Mouse (Mus musculus): ENCODE measurements around the gene Nr1i2.
"Not testable (repeated sequence)": the region's sequence is repeated elsewhere in the genome, so short reads cannot be mapped to it uniquely, and the experiment has no call there.

Nr1i2 gene

DNA sequence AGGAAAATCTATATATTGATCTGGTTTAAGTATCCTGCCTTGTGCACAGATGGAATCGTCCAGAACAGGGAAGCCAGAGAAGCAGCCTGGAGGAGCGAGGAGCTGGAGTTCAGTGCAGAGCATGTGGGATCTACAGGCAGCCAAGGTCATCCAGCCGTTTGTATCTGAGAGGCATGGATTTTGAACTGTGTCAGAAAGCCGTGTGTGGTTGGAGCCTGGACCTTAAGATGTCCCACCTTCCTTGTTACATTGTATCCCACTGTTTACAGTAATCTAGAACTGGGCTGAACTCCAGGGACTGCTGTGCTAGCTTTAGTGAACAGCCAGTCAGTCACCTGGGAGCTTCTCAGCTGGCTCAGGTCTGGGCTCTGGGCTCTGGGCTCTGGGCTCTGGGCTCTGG, 8.1 kb downstream of the Nr1i2 start:
- DNase-seq, result no peak

GRCm38 (mm10) chr16:38285801-38286200, 8.8 kb downstream of the Nr1i2 start:
- no peak for DNase-seq

GRCm38 (mm10) chr16:38283300-38283699, 11.3 kb downstream of the Nr1i2 start:
- no peak for DNase-seq

- no peak for DNase-seq
These were observed 12.0 kb downstream of the Nr1i2 start for GRCm38 (mm10) chr16:38282559-38283160.

- no peak for DNase-seq
These were observed 13.7 kb downstream of the Nr1i2 start for GRCm38 (mm10) chr16:38280951-38281350.

- DNase-seq, result no peak
These were observed 14.8 kb downstream of the Nr1i2 start for GRCm38 (mm10) chr16:38279794-38280193.

- DNase-seq, result no peak
These were observed 19.9 kb downstream of the Nr1i2 start for GRCm38 (mm10) chr16:38274737-38275136.

DNA sequence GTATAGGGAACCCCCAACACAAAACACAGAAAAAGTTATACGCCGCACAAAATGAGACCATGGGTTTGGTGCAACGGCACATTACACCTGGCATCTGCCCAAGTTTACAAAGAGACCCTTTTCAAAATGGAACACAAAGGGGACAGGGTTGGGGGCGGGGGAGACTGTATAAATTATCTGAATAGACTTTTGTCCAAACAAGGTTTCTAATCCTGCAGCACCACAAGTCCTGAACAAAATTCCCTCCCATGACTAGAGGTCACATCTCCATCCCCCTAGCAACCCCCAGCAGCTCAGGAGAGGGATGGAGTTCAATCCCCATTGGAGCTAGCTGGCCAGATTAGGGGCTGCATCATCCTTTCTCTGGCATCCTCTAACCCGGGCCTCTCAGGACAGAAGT, 22.1 kb downstream of the Nr1i2 start:
- DNase-seq, result no peak

GRCm38 (mm10) chr16:38271601-38272000, 23.0 kb downstream of the Nr1i2 start:
- no peak for DNase-seq

GRCm38 (mm10) chr16:38255927-38256326, 38.7 kb downstream of the Nr1i2 start:
- no peak for DNase-seq

DNA sequence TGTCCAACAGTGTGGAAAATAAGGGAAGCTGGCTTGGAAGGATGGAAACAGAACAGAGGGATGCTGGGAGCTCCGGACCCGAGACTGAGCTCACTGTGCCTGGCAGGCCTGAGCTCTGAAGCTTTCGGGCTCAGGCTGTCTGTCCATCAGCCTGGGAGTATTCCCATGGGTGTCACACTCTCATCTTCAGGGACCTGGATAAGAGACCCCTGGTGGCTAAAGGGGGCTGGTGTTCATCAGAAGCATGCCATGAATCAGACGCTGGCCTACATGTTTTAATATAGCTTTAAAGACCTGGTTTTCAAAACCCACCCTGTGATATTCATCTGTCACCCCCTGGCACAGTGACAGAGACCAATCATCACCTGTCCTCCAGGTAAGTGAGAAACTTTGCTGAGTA, 39.5 kb downstream of the Nr1i2 start:
- no peak for DNase-seq

GRCm38 (mm10) chr16:38254001-38254400, 40.6 kb downstream of the Nr1i2 start:
- no peak for DNase-seq

DNA sequence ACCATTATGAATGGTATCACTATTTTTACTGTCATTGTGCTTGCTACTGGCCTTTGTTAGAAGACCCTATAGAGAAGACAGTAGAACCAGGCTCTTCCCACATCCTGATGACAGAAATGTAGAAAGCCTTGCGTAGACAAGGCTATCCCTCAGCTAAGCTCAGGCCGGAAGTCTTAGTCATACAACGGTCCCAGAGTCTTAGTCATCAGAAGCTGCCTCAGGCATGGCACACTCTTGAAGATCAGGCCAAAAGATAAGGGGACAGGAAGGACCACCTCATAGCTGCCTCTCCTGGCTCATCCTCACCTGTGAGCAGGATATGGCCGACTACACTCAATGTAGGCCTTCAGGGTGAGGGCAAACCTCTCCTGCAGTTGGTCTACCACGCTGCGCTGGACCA, 44.2 kb downstream of the Nr1i2 start:
- no peak for DNase-seq

DNA sequence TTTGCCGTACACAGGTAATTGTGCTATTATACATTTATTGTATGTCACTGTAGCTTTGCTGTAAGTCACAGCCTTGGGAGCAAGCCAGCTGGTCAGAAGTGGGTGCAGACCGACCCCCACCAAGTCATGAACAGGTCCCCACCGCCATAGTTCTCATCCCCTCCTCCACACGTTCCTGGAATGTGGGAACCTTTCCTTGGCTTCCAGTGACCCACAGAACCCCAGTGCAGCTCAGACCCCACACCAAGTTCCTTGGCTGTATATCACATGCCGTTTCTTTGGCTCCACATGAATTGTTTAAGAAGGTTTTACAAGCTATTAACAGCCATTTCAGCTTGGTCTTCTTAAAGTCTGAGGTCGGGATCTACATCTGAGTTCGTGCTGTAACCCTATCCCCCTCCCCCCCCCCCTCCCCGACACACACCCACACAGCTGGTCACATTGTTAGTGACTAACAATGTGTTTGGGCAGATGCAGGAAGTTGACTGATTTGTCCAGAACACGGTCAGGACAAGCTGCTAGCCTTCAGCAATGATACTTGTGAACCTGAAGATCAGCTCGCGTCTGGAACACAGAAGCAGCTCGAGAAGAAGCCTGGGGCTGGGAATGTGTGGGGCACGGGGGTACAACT, 46.2 kb downstream of the Nr1i2 start:
- no peak for DNase-seq

GRCm38 (mm10) chr16:38245849-38246585, 48.6 kb downstream of the Nr1i2 start:
- no peak for DNase-seq

DNA sequence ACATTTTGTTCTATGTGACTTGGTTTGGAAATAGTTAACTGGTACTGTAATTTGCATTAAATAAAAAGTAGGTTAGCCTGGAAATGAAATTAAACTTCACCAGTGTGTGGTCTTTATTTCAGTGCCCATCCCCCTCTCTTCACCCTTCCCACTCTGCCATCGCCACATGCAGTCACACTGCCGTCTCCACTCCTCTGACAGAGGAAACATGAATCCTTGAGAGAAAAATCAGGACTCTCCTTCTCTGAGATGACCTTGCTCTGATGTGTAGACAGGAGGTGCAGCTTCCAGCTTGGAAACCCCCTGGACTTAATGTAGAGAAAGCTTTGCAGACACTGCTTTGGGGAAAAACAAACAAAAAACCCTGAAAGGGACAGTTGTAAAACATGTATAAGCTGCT, 49.2 kb downstream of the Nr1i2 start:
- no peak for DNase-seq

GRCm38 (mm10) chr16:38244111-38244510, 50.5 kb downstream of the Nr1i2 start:
- DNase-seq, result no peak

GRCm38 (mm10) chr16:38240167-38240566, 54.5 kb downstream of the Nr1i2 start:
- DNase-seq, result no peak

GRCm38 (mm10) chr16:38239729-38240128, 54.9 kb downstream of the Nr1i2 start:
- peak; percentile 34 for DNase-seq

- DNase-seq, result no peak
These were observed 57.6 kb downstream of the Nr1i2 start for GRCm38 (mm10) chr16:38236936-38237585.

- DNase-seq, result not testable (repeated sequence)
These were observed 72.1 kb downstream of the Nr1i2 start for GRCm38 (mm10) chr16:38222491-38222890.

DNA sequence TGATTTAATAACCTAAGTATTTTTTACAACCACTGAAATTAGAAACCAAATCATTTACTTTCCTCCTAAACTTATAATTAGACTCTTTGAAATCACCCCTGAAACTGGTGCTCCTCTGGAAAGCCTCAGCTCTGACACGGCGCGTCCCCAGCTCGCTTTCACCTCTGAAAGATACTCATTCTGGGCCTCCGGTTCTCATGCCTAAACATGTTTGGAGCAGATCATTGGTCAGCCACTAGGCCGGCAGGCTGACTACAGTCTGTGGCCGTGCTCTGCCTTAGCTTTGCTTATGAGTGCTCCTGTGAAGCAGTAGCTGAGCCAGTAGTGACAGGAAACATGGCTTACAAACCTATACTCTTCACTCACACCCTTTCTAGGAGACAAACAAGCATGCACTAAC, 89.4 kb downstream of the Nr1i2 start:
- no peak for DNase-seq

All from cerebellum, adult 9-10 months (tissue).